Mouse (Mus musculus): ENCODE data around the gene Slc35e2. TPM values are rescaled to one million over a fixed set of nuclear protein-coding genes. Genes with fewer than 3 reads are reported as not detected.
"Not testable (repeated sequence)": the region's sequence is repeated elsewhere in the genome, so short reads cannot be mapped to it uniquely, and the experiment has no call there.

The Slc35e2 gene
- polyA plus RNA-seq, 1 experiment from 2014 or later = 5.4 TPM

- Histone ChIP-seq H3K36me3 (replicated peaks) (peaks cover 11% of the 10 kb centered on the region), H3K27me3 (no peaks in the 10 kb centered on the region), H3K27ac (replicated peaks) (peak overlapping the region; percentile 89), H3K9me3 (replicated peaks) (no peaks in the 10 kb centered on the region), H3K4me1 (replicated peaks) (peaks cover 73% of the 10 kb centered on the region), H3K9ac (peak overlapping the region; percentile 85), H3K4me2 (peak overlapping the region; percentile 93), H3K4me3 (replicated peaks) (peak overlapping the region; percentile 83)
- WGBS (ENCODE audit: insufficient replicate concordance) = 8% methylated on average over 20 of the region's 20 CpGs
- ATAC-seq (ENCODE audit: insufficient read depth) = no peak
Observed at GRCm38 (mm10) chr4:155564315-155565069, 36.7 kb upstream of the Slc35e2 start.

GRCm38 (mm10) chr4:155566555-155566954 is 34.7 kb upstream of the Slc35e2 start:
- Histone ChIP-seq H3K9me3 (replicated peaks) (no peaks in the 10 kb centered on the region), H3K4me3 (replicated peaks) (no peak overlapping the region), H3K27me3 (no peaks in the 10 kb centered on the region), H3K4me2 (no peak overlapping the region), H3K9ac (no peak overlapping the region), H3K36me3 (replicated peaks) (no peaks in the 10 kb centered on the region), H3K4me1 (replicated peaks) (peaks cover 69% of the 10 kb centered on the region), H3K27ac (replicated peaks) (no peak overlapping the region)
- WGBS (ENCODE audit: insufficient replicate concordance) = 62% methylated on average over 8 of the region's 8 CpGs
- ATAC-seq (ENCODE audit: insufficient read depth) = no peak

- Histone ChIP-seq H3K9ac (no peak overlapping the region), H3K27me3 (no peaks in the 10 kb centered on the region), H3K4me3 (replicated peaks) (no peak overlapping the region), H3K36me3 (replicated peaks) (no peaks in the 10 kb centered on the region), H3K4me2 (no peak overlapping the region), H3K27ac (replicated peaks) (no peak overlapping the region; the same call in 1 of the 2 replicates), H3K4me1 (replicated peaks) (peaks cover 63% of the 10 kb centered on the region), H3K9me3 (replicated peaks) (no peaks in the 10 kb centered on the region)
- WGBS (ENCODE audit: insufficient replicate concordance) = 11% methylated on average over 2 of the region's 2 CpGs
- ATAC-seq (ENCODE audit: insufficient read depth) = no peak
Observed at GRCm38 (mm10) chr4:155568170-155568569, 33.0 kb upstream of the Slc35e2 start.

GRCm38 (mm10) chr4:155568632-155569370 is 32.4 kb upstream of the Slc35e2 start:
- H3K36me3 ChIP-seq (replicated peaks) = no peaks in the 10 kb centered on the region
- H3K27me3 ChIP-seq = no peaks in the 10 kb centered on the region
- peak overlapping the region; percentile 60 for H3K27ac ChIP-seq (replicated peaks)
- ATAC-seq (ENCODE audit: insufficient read depth) = peak; percentile 54; the same call in 1 of the 2 replicates
- H3K9ac ChIP-seq = no peak overlapping the region
- peaks cover 69% of the 10 kb centered on the region for H3K4me1 ChIP-seq (replicated peaks)
- no peak overlapping the region for H3K4me3 ChIP-seq (replicated peaks)
- H3K4me2 ChIP-seq = 0 out of 2 replicates have a peak overlapping the region, but pooled peaks have one; percentile 4
- 68% methylated on average over 7 of the region's 7 CpGs for WGBS (ENCODE audit: insufficient replicate concordance)
- H3K9me3 ChIP-seq (replicated peaks) = no peaks in the 10 kb centered on the region

GRCm38 (mm10) chr4:155569818-155570217 is 31.4 kb upstream of the Slc35e2 start:
- peaks cover 65% of the 10 kb centered on the region for H3K4me1 ChIP-seq (replicated peaks)
- ATAC-seq (ENCODE audit: insufficient read depth) = no peak
- no peaks in the 10 kb centered on the region for H3K36me3 ChIP-seq (replicated peaks)
- H3K4me2 ChIP-seq = no peak overlapping the region
- H3K9ac ChIP-seq = no peak overlapping the region
- H3K27me3 ChIP-seq = no peaks in the 10 kb centered on the region
- 69% methylated on average over 6 of the region's 6 CpGs for WGBS (ENCODE audit: insufficient replicate concordance)
- no peaks in the 10 kb centered on the region for H3K9me3 ChIP-seq (replicated peaks)
- H3K27ac ChIP-seq (replicated peaks) = peak overlapping the region; percentile 4
- H3K4me3 ChIP-seq (replicated peaks) = no peak overlapping the region

- H3K4me3 ChIP-seq (replicated peaks); H3K4me2 ChIP-seq; H3K36me3 ChIP-seq (replicated peaks); ATAC-seq (ENCODE audit: insufficient read depth); H3K27me3 ChIP-seq; H3K9me3 ChIP-seq (replicated peaks); H3K9ac ChIP-seq: not testable (repeated sequence)
- Histone ChIP-seq H3K4me1 (replicated peaks) (peaks cover 63% of the 10 kb centered on the region), H3K27ac (replicated peaks) (peak overlapping the region; percentile 38; the same call in 1 of the 2 replicates)
- WGBS (ENCODE audit: insufficient replicate concordance) = 70% methylated on average over 11 of the region's 11 CpGs
Observed at GRCm38 (mm10) chr4:155570315-155570714, 30.9 kb upstream of the Slc35e2 start.

GRCm38 (mm10) chr4:155571442-155571841 is 29.8 kb upstream of the Slc35e2 start:
- Histone ChIP-seq H3K9ac (no peak overlapping the region), H3K4me3 (replicated peaks) (no peak overlapping the region), H3K4me2 (no peak overlapping the region), H3K27me3 (no peaks in the 10 kb centered on the region), H3K36me3 (replicated peaks) (no peaks in the 10 kb centered on the region), H3K27ac (replicated peaks) (peak overlapping the region; percentile 57), H3K9me3 (replicated peaks) (no peaks in the 10 kb centered on the region), H3K4me1 (replicated peaks) (peaks cover 54% of the 10 kb centered on the region)
- no peak for ATAC-seq (ENCODE audit: insufficient read depth)
- 32% methylated on average over 2 of the region's 2 CpGs for WGBS (ENCODE audit: insufficient replicate concordance)

- Histone ChIP-seq H3K27me3 (no peaks in the 10 kb centered on the region), H3K36me3 (replicated peaks) (peaks cover 16% of the 10 kb centered on the region; the same call in 1 of the 2 replicates), H3K9me3 (replicated peaks) (no peaks in the 10 kb centered on the region), H3K27ac (replicated peaks) (no peak overlapping the region), H3K4me2 (no peak overlapping the region), H3K4me3 (replicated peaks) (no peak overlapping the region), H3K9ac (no peak overlapping the region), H3K4me1 (replicated peaks) (peaks cover 51% of the 10 kb centered on the region)
- ATAC-seq (ENCODE audit: insufficient read depth) = no peak
- 73% methylated on average over 2 of the region's 2 CpGs for WGBS (ENCODE audit: insufficient replicate concordance)
Observed at GRCm38 (mm10) chr4:155573155-155573554, 28.1 kb upstream of the Slc35e2 start.

- 80% methylated on average over 9 of the region's 9 CpGs for WGBS (ENCODE audit: insufficient replicate concordance)
- no peaks in the 10 kb centered on the region for H3K27me3 ChIP-seq
- H3K36me3 ChIP-seq (replicated peaks) = peaks cover 18% of the 10 kb centered on the region; the same call in 1 of the 2 replicates
- no peak overlapping the region for H3K4me2 ChIP-seq
- 0 out of 2 replicates have a peak overlapping the region, but pooled peaks have one; percentile 24 for H3K27ac ChIP-seq (replicated peaks)
- H3K9me3 ChIP-seq (replicated peaks) = no peaks in the 10 kb centered on the region
- no peak for ATAC-seq (ENCODE audit: insufficient read depth)
- H3K4me1 ChIP-seq (replicated peaks) = peaks cover 53% of the 10 kb centered on the region
- H3K4me3 ChIP-seq (replicated peaks) = no peak overlapping the region
- H3K9ac ChIP-seq = no peak overlapping the region; the same call in 1 of the 2 replicates
Observed at GRCm38 (mm10) chr4:155573876-155574275, 27.3 kb upstream of the Slc35e2 start.

- no peaks in the 10 kb centered on the region for H3K27me3 ChIP-seq
- no peak overlapping the region for H3K4me3 ChIP-seq (replicated peaks)
- no peak for ATAC-seq (ENCODE audit: insufficient read depth)
- peaks cover 27% of the 10 kb centered on the region for H3K36me3 ChIP-seq (replicated peaks)
- H3K9ac ChIP-seq = no peak overlapping the region
- H3K4me2 ChIP-seq = no peak overlapping the region
- H3K4me1 ChIP-seq (replicated peaks) = peaks cover 49% of the 10 kb centered on the region
- WGBS (ENCODE audit: insufficient replicate concordance) = 26% methylated on average over 11 of the region's 11 CpGs
- no peak overlapping the region for H3K27ac ChIP-seq (replicated peaks)
- H3K9me3 ChIP-seq (replicated peaks) = no peaks in the 10 kb centered on the region
Observed at GRCm38 (mm10) chr4:155574931-155575330, 26.3 kb upstream of the Slc35e2 start.

- H3K9ac ChIP-seq = no peak overlapping the region
- ATAC-seq (ENCODE audit: insufficient read depth) = no peak
- no peak overlapping the region for H3K4me3 ChIP-seq (replicated peaks)
- no peak overlapping the region for H3K4me2 ChIP-seq
- WGBS (ENCODE audit: insufficient replicate concordance) = 80% methylated on average over 8 of the region's 8 CpGs
- H3K36me3 ChIP-seq (replicated peaks) = peaks cover 30% of the 10 kb centered on the region
- H3K9me3 ChIP-seq (replicated peaks) = no peaks in the 10 kb centered on the region
- H3K4me1 ChIP-seq (replicated peaks) = peaks cover 46% of the 10 kb centered on the region
- no peaks in the 10 kb centered on the region for H3K27me3 ChIP-seq
- H3K27ac ChIP-seq (replicated peaks) = no peak overlapping the region
Observed at GRCm38 (mm10) chr4:155575521-155575920, 25.7 kb upstream of the Slc35e2 start.

Measured in liver, embryonic 15.5 days (tissue).